Mouse (Mus musculus): ENCODE results near the gene Zfp746. TPM values are rescaled to one million over a fixed set of nuclear protein-coding genes. Genes with fewer than 3 reads are reported as not detected.

The Zfp746 gene
- polyA plus RNA-seq, 1 experiment from 2014 or later = 14.5 TPM

DNA sequence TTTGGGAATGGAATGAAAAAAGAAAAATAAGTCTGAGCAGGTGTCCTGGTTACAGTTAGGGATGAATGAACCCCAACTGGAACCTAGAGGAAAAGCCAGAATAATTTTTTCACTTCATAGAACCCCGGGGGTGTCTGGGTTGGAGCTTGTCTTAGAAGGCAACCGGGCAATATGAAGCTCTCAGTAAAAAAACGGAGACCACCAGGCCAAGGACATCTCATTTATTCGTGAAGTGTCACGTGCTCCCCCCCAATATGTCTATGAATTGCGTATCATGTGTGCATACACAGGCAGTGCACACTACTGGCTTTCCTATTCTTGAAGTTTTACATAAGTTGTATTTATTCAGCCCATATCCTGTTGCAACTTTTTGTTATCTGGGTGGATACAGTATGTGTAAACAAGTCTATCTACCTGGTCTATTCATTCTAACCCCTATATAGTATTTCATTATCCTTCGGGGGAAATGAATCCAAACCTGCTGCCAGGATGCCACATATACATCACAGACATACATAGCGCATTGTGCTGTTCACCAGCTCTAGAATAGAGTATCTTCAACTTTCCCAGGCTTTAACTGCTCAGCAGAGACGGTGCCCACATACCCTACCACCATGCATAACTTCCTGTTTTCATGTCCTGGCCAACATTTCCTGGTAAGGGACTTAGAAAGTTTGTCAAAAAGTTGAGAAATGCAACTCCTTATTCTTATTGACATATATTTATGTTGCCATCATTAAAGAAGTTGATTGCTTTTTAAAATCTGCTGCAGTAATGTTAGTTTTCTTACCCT, 36.9 kb downstream of the Zfp746 start:
- peak overlapping the region; percentile 93 for H3K9ac ChIP-seq (ENCODE audit: low read depth, low read length)
- H3K36me3 ChIP-seq (ENCODE audit: control insufficient read depth, insufficient read depth, low read length) = no peaks in the 10 kb centered on the region
- no peaks in the 10 kb centered on the region for H3K9me3 ChIP-seq (ENCODE audit: control insufficient read depth, low read length)
- H3K4me1 ChIP-seq (replicated peaks; ENCODE audit: control insufficient read depth, insufficient read depth, low read length) = peaks cover 8% of the 10 kb centered on the region
- peak overlapping the region; percentile 84 for H3K4me2 ChIP-seq
- ATAC-seq (replicated peaks; ENCODE audit: low FRiP score) (no peak), DNase-seq (ENCODE audit: low spot score) (no peak)
- 50% methylated on average over 9 of the region's 9 CpGs for WGBS
- H3K27ac ChIP-seq (ENCODE audit: low read depth, low read length) = peak overlapping the region; percentile 85; the same call in 1 of the 2 replicates
- peak overlapping the region; percentile 91 for H3K4me3 ChIP-seq (ENCODE audit: low read depth, low read length)
- H3K27me3 ChIP-seq (replicated peaks; ENCODE audit: control insufficient read depth, insufficient read depth, low read length) = no peaks in the 10 kb centered on the region

DNA sequence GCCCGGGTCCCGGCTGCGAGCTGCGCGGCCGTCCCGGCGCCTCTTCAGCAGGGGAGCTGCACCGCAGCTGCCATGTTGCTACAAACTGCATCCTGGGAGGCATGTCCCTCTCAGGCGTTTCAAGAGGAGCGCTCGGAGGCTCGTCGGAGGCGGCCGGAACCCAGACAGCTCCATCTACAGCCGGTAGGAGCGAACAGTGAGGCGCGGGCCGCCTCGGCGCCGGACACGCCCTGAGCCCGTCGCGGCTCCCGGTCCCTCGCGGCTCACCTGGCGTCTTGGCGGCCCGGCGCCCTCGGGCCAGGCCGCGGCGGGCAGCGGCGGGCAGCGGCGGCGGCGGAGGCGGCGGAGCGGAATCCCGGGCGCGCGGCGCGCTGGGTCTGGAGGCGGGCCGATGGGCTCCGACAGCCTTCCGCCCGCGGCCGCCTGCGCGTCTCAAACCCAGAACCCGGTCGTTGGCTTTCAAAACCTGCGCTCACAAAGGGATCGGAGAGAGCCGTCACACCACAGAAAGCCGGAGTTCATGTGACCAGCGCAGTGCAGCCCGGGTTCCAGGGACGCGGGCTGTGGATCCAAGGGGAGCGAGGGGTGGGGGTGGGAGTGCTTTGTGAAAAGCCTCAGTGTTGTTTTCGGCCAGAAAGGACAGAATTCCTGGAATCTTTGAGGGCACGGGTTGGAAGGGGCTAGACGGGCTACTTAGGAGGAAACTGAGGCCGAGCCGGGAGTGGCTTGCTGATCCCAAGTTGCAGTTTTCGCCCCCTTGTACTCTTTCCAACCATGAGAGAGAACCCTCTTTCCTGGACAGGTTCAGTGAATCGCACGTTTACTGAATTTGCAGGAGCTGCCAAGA, 37.7 kb downstream of the Zfp746 start, which contains the start of gene Zfp777:
TSS of gene Zfp777 (minus strand) at position 486 of the 847 bp plus-strand sequence.
- DNase-seq (ENCODE audit: low spot score) = peak; percentile 82
- Histone ChIP-seq H3K27me3 (replicated peaks; ENCODE audit: control insufficient read depth, insufficient read depth, low read length) (no peaks in the 10 kb centered on the region), H3K9ac (ENCODE audit: low read depth, low read length) (peak within 1 kb of the TSS; percentile 93), H3K27ac (ENCODE audit: low read depth, low read length) (peak within 1 kb of the TSS; percentile 85), H3K4me1 (replicated peaks; ENCODE audit: control insufficient read depth, insufficient read depth, low read length) (peaks cover 8% of the 10 kb centered on the region), H3K36me3 (ENCODE audit: control insufficient read depth, insufficient read depth, low read length) (peaks cover 7% of the 10 kb centered on the region), H3K4me3 (ENCODE audit: low read depth, low read length) (peak within 1 kb of the TSS; percentile 91), H3K4me2 (peak within 1 kb of the TSS; percentile 84), H3K9me3 (ENCODE audit: control insufficient read depth, low read length) (no peaks in the 10 kb centered on the region)
- peak; percentile 78 for ATAC-seq (replicated peaks; ENCODE audit: low FRiP score)
- 1% methylated on average over 81 of the region's 82 CpGs for WGBS

DNA sequence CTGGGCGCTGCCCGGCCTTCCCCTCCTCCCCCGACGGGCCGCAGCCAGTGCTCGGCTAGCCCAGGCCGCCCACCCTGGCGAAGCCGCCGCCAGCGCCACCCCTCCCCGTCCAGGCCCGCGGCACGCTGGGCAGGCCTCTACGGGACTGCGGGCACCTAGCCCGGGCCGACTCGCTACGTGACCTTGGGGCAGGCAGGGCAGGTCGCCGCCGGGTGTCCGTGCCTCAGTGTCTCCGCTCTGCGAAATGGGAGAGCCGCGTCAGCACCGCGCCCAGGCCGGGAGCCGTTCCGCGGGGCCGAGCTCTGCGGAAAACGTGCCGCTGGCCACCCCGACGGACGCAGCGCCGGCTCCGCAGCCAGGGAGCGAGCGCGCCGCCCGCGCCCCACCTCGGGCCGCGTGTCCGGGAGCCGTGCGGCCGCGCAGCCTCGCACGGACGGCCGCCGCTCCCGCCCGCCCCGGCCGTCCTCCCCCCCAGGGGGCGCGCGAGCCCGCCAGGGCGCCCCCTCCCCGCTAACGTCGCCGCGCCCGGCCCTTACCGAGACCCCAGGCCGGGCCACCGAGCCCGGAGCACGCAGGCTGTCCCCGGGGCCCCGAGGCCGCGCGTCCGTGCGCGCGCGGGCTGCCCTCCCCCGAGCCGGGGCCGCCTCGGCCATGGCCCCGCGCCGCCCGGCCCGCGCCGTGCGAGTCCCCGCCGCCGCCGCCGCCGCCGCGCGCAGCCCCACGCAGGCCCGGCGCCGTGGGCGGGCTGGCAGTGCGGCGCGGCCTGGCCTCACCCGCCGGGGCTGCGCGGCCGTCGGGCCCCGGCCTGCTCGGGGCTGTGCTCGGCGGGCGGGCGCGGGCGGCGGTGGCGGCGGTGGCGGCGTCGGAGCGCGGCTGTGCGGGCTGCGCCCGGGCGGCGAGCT, 38.7 kb downstream of the Zfp746 start:
- under 1% methylated on average over 113 of the region's 150 CpGs for WGBS

DNA sequence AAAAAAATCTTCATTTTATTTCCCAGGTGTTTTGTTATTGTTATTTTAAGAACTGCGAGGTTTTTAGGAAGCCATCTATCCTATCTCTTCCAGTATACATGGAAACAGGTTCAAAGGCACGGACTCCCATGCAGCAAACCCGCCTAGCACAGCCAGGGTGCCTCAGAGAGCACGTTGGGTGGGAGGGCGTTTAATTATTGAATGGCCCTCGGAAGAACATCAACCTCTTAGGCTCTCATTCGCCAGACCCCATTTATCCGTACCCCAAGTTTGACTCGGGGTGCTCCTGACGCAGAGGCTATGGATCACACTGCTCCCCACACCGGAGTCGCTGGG, 39.3 kb downstream of the Zfp746 start:
- DNase-seq (ENCODE audit: low spot score) (no peak), ATAC-seq (replicated peaks; ENCODE audit: low FRiP score) (peak; percentile 13; the same call in 1 of the 2 replicates)
- H3K27me3 ChIP-seq (replicated peaks; ENCODE audit: control insufficient read depth, insufficient read depth, low read length) = no peaks in the 10 kb centered on the region
- WGBS = 5% methylated on average over 12 of the region's 12 CpGs
- peaks cover 8% of the 10 kb centered on the region for H3K4me1 ChIP-seq (replicated peaks; ENCODE audit: control insufficient read depth, insufficient read depth, low read length)
- peak overlapping the region; percentile 82 for H3K4me2 ChIP-seq
- peak overlapping the region; percentile 91 for H3K4me3 ChIP-seq (ENCODE audit: low read depth, low read length)
- H3K36me3 ChIP-seq (ENCODE audit: control insufficient read depth, insufficient read depth, low read length) = peaks cover 15% of the 10 kb centered on the region
- no peaks in the 10 kb centered on the region for H3K9me3 ChIP-seq (ENCODE audit: control insufficient read depth, low read length)
- peak overlapping the region; percentile 93 for H3K9ac ChIP-seq (ENCODE audit: low read depth, low read length)
- peak overlapping the region; percentile 85; the same call in 1 of the 2 replicates for H3K27ac ChIP-seq (ENCODE audit: low read depth, low read length)

More for the DNA sequence above, 38.7 kb downstream of the Zfp746 start:
- Histone ChIP-seq H3K4me2 (peak overlapping the region; percentile 84), H3K36me3 (ENCODE audit: control insufficient read depth, insufficient read depth, low read length) (peaks cover 15% of the 10 kb centered on the region), H3K9me3 (ENCODE audit: control insufficient read depth, low read length) (no peaks in the 10 kb centered on the region), H3K4me1 (replicated peaks; ENCODE audit: control insufficient read depth, insufficient read depth, low read length) (peaks cover 8% of the 10 kb centered on the region), H3K27ac (ENCODE audit: low read depth, low read length) (peak overlapping the region; percentile 85), H3K9ac (ENCODE audit: low read depth, low read length) (peak overlapping the region; percentile 93), H3K4me3 (ENCODE audit: low read depth, low read length) (peak overlapping the region; percentile 91), H3K27me3 (replicated peaks; ENCODE audit: control insufficient read depth, insufficient read depth, low read length) (no peaks in the 10 kb centered on the region)
- peak; percentile 56 for ATAC-seq (replicated peaks; ENCODE audit: low FRiP score)
- DNase-seq (ENCODE audit: low spot score) = peak; percentile 75

DNA sequence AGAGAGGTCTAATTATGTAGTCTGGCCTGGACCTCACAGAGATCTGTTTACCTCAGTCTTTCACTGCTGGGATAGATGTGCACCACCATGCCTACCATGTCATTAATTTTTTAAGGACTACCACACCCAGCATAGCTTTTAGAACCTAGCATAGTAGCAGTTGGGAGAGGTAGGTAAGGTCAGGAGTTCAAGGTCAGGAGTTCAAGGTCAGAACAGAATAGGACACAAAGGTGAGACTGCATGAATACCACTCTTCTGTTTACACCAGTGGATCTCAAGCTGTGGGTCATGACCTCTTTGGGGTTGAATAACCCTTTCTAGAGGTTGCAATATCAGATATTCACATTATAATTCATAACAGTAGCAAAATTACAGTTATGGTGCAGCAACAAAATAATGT, 53.7 kb downstream of the Zfp746 start:
- ATAC-seq (replicated peaks; ENCODE audit: low FRiP score) = no peak
- no peak for DNase-seq (ENCODE audit: low spot score)
- no peak overlapping the region for H3K9ac ChIP-seq (ENCODE audit: low read depth, low read length)
- peaks cover 37% of the 10 kb centered on the region for H3K36me3 ChIP-seq (ENCODE audit: control insufficient read depth, insufficient read depth, low read length)
- no peaks in the 10 kb centered on the region for H3K27me3 ChIP-seq (replicated peaks; ENCODE audit: control insufficient read depth, insufficient read depth, low read length)
- H3K4me1 ChIP-seq (replicated peaks; ENCODE audit: control insufficient read depth, insufficient read depth, low read length) = no peaks in the 10 kb centered on the region
- H3K27ac ChIP-seq (ENCODE audit: low read depth, low read length) = no peak overlapping the region
- H3K4me2 ChIP-seq = no peak overlapping the region
- no peak overlapping the region for H3K4me3 ChIP-seq (ENCODE audit: low read depth, low read length)
- no peaks in the 10 kb centered on the region for H3K9me3 ChIP-seq (ENCODE audit: control insufficient read depth, low read length)

DNA sequence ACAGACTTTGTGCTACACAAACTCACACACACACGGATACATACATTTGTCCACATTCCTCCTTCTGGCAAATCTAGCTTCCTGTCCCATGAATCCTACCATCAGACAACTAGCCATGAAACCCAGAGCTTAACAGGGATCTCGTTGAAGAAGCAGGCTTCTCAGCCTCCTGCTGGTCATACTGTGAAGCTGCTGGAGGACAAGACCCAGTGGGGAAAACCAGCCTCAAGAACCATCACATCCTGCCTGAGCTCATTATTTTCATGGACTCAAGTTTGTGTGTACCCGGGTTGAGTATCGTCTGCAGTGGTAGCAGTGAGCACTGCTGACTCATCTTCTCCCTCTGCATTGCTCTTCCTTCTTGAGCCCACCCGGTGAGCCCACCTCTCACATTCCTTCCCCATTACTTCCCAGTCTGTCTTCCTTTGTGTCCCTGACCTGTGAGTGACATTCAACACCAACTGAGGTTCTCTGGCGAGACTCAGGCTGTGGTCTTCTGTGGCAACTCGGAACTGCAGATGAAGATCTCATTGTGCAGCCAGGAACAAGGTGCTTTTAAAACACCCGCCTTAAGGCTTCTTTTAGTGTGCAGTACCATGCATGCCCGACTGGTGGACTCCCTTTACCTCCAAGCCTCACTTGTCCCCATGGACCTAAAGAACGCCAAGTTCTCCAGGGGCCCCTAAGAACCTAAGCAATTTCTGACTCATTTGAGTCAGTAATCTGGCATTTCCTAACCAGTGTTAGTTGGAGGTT, 60.3 kb downstream of the Zfp746 start:
- no peak overlapping the region for H3K27ac ChIP-seq (ENCODE audit: low read depth, low read length)
- no peak overlapping the region for H3K4me3 ChIP-seq (ENCODE audit: low read depth, low read length)
- WGBS = 88% methylated on average over 10 of the region's 10 CpGs
- peaks cover 2% of the 10 kb centered on the region; the same call in 1 of the 2 replicates for H3K9me3 ChIP-seq (ENCODE audit: control insufficient read depth, low read length)
- no peak overlapping the region for H3K9ac ChIP-seq (ENCODE audit: low read depth, low read length)
- no peaks in the 10 kb centered on the region for H3K27me3 ChIP-seq (replicated peaks; ENCODE audit: control insufficient read depth, insufficient read depth, low read length)
- H3K4me2 ChIP-seq = no peak overlapping the region
- H3K36me3 ChIP-seq (ENCODE audit: control insufficient read depth, insufficient read depth, low read length) = peaks cover 60% of the 10 kb centered on the region
- no peaks in the 10 kb centered on the region for H3K4me1 ChIP-seq (replicated peaks; ENCODE audit: control insufficient read depth, insufficient read depth, low read length)
- DNase-seq (ENCODE audit: low spot score) = no peak
- ATAC-seq (replicated peaks; ENCODE audit: low FRiP score) = no peak

DNA sequence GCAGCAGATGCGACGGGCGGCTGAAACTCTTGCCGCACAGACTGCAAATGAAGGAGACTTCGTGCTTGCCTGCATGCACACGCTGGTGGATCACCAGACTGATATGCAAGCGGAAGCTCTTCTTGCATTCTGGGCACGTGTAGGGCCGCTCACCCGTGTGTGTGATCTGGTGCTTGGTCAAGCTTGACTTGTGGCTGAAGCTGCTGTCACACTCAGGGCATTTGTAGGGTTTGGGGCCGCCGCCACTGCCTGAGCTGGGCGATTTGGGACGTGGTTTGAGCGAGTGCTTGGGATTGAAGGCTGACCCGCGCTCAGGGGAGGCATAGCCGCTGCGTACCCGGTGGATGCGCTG, 61.4 kb downstream of the Zfp746 start:
- H3K4me2 ChIP-seq = no peak overlapping the region
- H3K4me1 ChIP-seq (replicated peaks; ENCODE audit: control insufficient read depth, insufficient read depth, low read length) = no peaks in the 10 kb centered on the region
- no peak for ATAC-seq (replicated peaks; ENCODE audit: low FRiP score)
- no peaks in the 10 kb centered on the region for H3K27me3 ChIP-seq (replicated peaks; ENCODE audit: control insufficient read depth, insufficient read depth, low read length)
- peaks cover 2% of the 10 kb centered on the region; the same call in 1 of the 2 replicates for H3K9me3 ChIP-seq (ENCODE audit: control insufficient read depth, low read length)
- no peak overlapping the region for H3K4me3 ChIP-seq (ENCODE audit: low read depth, low read length)
- no peak overlapping the region for H3K27ac ChIP-seq (ENCODE audit: low read depth, low read length)
- no peak for DNase-seq (ENCODE audit: low spot score)
- peaks cover 60% of the 10 kb centered on the region for H3K36me3 ChIP-seq (ENCODE audit: control insufficient read depth, insufficient read depth, low read length)
- no peak overlapping the region for H3K9ac ChIP-seq (ENCODE audit: low read depth, low read length)
- 88% methylated on average over 21 of the region's 21 CpGs for WGBS

Measured in liver, embryonic 11.5 days (tissue).